Mouse (Mus musculus) MEL (cell line): ENCODE measurements at regions not wholly inside any gene's neighbourhood (a gene's known extent, or its start where the extent isn't known, plus 50 kb on each side); places are given as distances from the start of the nearest gene placed in this dataset.

ENCODE experiments used
- DNase-seq: peaks from one replicate; pipeline ENCODE4 v3.0.0; 2011; ENCODE audit warnings: low read depth, low spot score
- H3K27ac ChIP-seq: 2 replicates; pipeline ENCODE4 v1.5.1; 2012; ENCODE audit warnings: low read depth, mild to moderate bottlenecking, control low read depth, low read length, moderate library complexity; ENCODE audit not compliant: control insufficient read depth
- H3K27me3 ChIP-seq, 2 experiments: fragments of 150-350 bp in 1 of 2; sonication (generic) in 1 of 2; 2 replicates each; pipeline ENCODE4 v1.6.1; 2012; ENCODE audit warnings: low read length in 2 of 2, mild to moderate bottlenecking in 2 of 2, improper control_type of control experiment in 1 of 2, moderate library complexity in 1 of 2; ENCODE audit not compliant: insufficient read depth in 2 of 2, control insufficient read depth in 1 of 2
- H3K36me3 ChIP-seq, 2 experiments: 2 replicates each; pipeline ENCODE4 v1.6.1; 2012 to 2014; ENCODE audit warnings: low read length in 2 of 2, improper control_type of control experiment in 1 of 2, inconsistent platforms in 1 of 2, mild to moderate bottlenecking in 1 of 2; ENCODE audit not compliant: insufficient read depth in 2 of 2, control insufficient read depth in 1 of 2
- H3K4me1 ChIP-seq, 2 experiments: fragments of 150-350 bp in 1 of 2; sonication (generic) in 1 of 2; 2 replicates each; pipeline ENCODE4 v1.6.1; 2012; ENCODE audit warnings: low read length in 2 of 2, improper control_type of control experiment in 1 of 2, mild to moderate bottlenecking in 1 of 2; ENCODE audit not compliant: insufficient read depth in 2 of 2, control insufficient read depth in 1 of 2
- H3K4me3 ChIP-seq, 2 experiments: fragments of 150-350 bp in 1 of 2; sonication (generic) in 1 of 2; 2 replicates each; pipeline ENCODE4 v1.5.1; 2012; ENCODE audit warnings: low read depth in 2 of 2, low read length in 2 of 2, mild to moderate bottlenecking in 2 of 2, moderate library complexity in 2 of 2, control low read depth in 1 of 2, improper control_type of control experiment in 1 of 2; ENCODE audit not compliant: control insufficient read depth in 1 of 2, insufficient read depth in 1 of 2
- H3K79me2 ChIP-seq: 2 replicates; pipeline ENCODE4 v1.6.1; 2012; ENCODE audit warnings: mild to moderate bottlenecking, low read length, moderate library complexity; ENCODE audit not compliant: control insufficient read depth, poor library complexity, insufficient read depth
- H3K9ac ChIP-seq: 2 replicates; pipeline ENCODE4 v1.6.1; 2012; ENCODE audit warnings: low read depth, mild to moderate bottlenecking, control low read depth, low read length, moderate library complexity; ENCODE audit not compliant: control insufficient read depth, poor library complexity, severe bottlenecking
- H3K9me3 ChIP-seq: fragments of 150-350 bp; sonication (generic); replicated peaks from 2 replicates; pipeline ENCODE4 v1.6.1; 2012; ENCODE audit warnings: mild to moderate bottlenecking, low read length, improper control_type of control experiment, moderate library complexity; ENCODE audit not compliant: insufficient read depth
- CHD1 ChIP-seq: IDR thresholded peaks from 2 replicates; pipeline ENCODE4 v1.6.1; 2012; ENCODE audit warnings: low read depth, mild to moderate bottlenecking, inconsistent platforms, low read length, improper control_type of control experiment
- CHD2 ChIP-seq: IDR thresholded peaks from 2 replicates; pipeline ENCODE4 v1.6.1; 2011; ENCODE audit warnings: low read length, improper control_type of control experiment
- CTCF ChIP-seq, 3 experiments: IDR thresholded peaks in 2 of 3; conservative IDR thresholded peaks in 1 of 3; 2 replicates each; pipeline ENCODE4 v1.5.1; 2011 to 2012; ENCODE audit warnings: low read length in 3 of 3, low read depth in 2 of 3, mild to moderate bottlenecking in 2 of 3, improper control_type of control experiment in 1 of 3, inconsistent platforms in 1 of 3, mixed read lengths in 1 of 3, moderate library complexity in 1 of 3; ENCODE audit not compliant: control insufficient read depth in 1 of 3, insufficient read depth in 1 of 3, poor library complexity in 1 of 3, severe bottlenecking in 1 of 3
- E2F4 ChIP-seq: IDR thresholded peaks from 2 replicates; pipeline ENCODE4 v1.6.1; 2011; ENCODE audit warnings: low read depth, low read length, improper control_type of control experiment, borderline replicate concordance
- ELF1 ChIP-seq: IDR thresholded peaks from 2 replicates; pipeline ENCODE4 v1.6.1; 2014; ENCODE audit warnings: low read depth, mild to moderate bottlenecking, inconsistent platforms, low read length, improper control_type of control experiment, moderate library complexity
- ETS1 ChIP-seq: IDR thresholded peaks from 2 replicates; pipeline ENCODE4 v1.6.1; 2012; ENCODE audit warnings: low read depth, mild to moderate bottlenecking, inconsistent platforms, low read length, improper control_type of control experiment, moderate library complexity
- GATA1 ChIP-seq: IDR thresholded peaks from 2 replicates; pipeline ENCODE4 v1.6.1; 2011; ENCODE audit warnings: low read depth, low read length, improper control_type of control experiment
- HCFC1 ChIP-seq: IDR thresholded peaks from 2 replicates; pipeline ENCODE4 v1.6.1; 2012; ENCODE audit warnings: low read depth, mild to moderate bottlenecking, inconsistent platforms, low read length, improper control_type of control experiment, moderate library complexity
- KAT2A ChIP-seq: conservative IDR thresholded peaks from 2 replicates; pipeline ENCODE4 v1.6.1; 2012; ENCODE audit warnings: low read depth, low read length, improper control_type of control experiment, inconsistent platforms
- MAFK ChIP-seq: IDR thresholded peaks from 2 replicates; pipeline ENCODE4 v1.6.1; 2011; ENCODE audit warnings: low read depth, mild to moderate bottlenecking, low read length, improper control_type of control experiment, borderline replicate concordance
- MAX ChIP-seq: IDR thresholded peaks from 2 replicates; pipeline ENCODE4 v1.6.1; 2011; ENCODE audit warnings: low read length, improper control_type of control experiment
- MAZ ChIP-seq: IDR thresholded peaks from 2 replicates; pipeline ENCODE4 v1.6.1; 2012; ENCODE audit warnings: low read depth, mild to moderate bottlenecking, inconsistent platforms, low read length, improper control_type of control experiment
- MXI1 ChIP-seq: IDR thresholded peaks from 2 replicates; pipeline ENCODE4 v1.6.1; 2011; ENCODE audit warnings: mild to moderate bottlenecking, low read depth, low read length, improper control_type of control experiment
- MYB ChIP-seq: IDR thresholded peaks from 2 replicates; pipeline ENCODE4 v1.6.1; 2011; ENCODE audit warnings: mild to moderate bottlenecking, low read depth, low read length, improper control_type of control experiment
- MYC ChIP-seq: IDR thresholded peaks from 2 replicates; pipeline ENCODE4 v1.6.1; 2011; ENCODE audit warnings: low read depth, mild to moderate bottlenecking, low read length, improper control_type of control experiment, moderate library complexity
- NELFE ChIP-seq: IDR thresholded peaks from 2 replicates; pipeline ENCODE4 v1.6.1; 2011; ENCODE audit warnings: low read depth, low read length, improper control_type of control experiment
- POLR2A ChIP-seq, 2 experiments: IDR thresholded peaks; 2 replicates each; pipeline ENCODE4 v1.6.1; 2011 to 2012; ENCODE audit warnings: low read length in 2 of 2, mild to moderate bottlenecking in 2 of 2, control low read depth in 1 of 2, improper control_type of control experiment in 1 of 2, low read depth in 1 of 2, moderate library complexity in 1 of 2; ENCODE audit not compliant: control insufficient read depth in 1 of 2, insufficient read depth in 1 of 2, poor library complexity in 1 of 2
- POLR2AphosphoS5 ChIP-seq: IDR thresholded peaks from 2 replicates; pipeline ENCODE4 v1.6.1; 2012; ENCODE audit warnings: low read depth, borderline replicate concordance, mild to moderate bottlenecking, inconsistent platforms, low read length, moderate library complexity, mixed read lengths
- TBP ChIP-seq: IDR thresholded peaks from 2 replicates; pipeline ENCODE4 v1.8.0; 2011; ENCODE audit warnings: low read depth, low read length, improper control_type of control experiment
- USF1 ChIP-seq: IDR thresholded peaks from 2 replicates; pipeline ENCODE4 v1.6.1; 2014; ENCODE audit warnings: low read depth, mild to moderate bottlenecking, inconsistent platforms, low read length, improper control_type of control experiment, moderate library complexity
- USF2 ChIP-seq, 2 experiments: IDR thresholded peaks; 2 replicates each; pipeline ENCODE4 v1.6.1; 2011 to 2012; ENCODE audit warnings: improper control_type of control experiment in 2 of 2, low read length in 2 of 2, borderline replicate concordance in 1 of 2, inconsistent platforms in 1 of 2, low read depth in 1 of 2, mild to moderate bottlenecking in 1 of 2; ENCODE audit not compliant: insufficient read depth in 1 of 2
- ZKSCAN1 ChIP-seq: IDR thresholded peaks from 2 replicates; pipeline ENCODE4 v1.6.1; 2012; ENCODE audit warnings: low read depth, mild to moderate bottlenecking, inconsistent platforms, low read length, improper control_type of control experiment, moderate library complexity
- ZNF384 ChIP-seq: IDR thresholded peaks from 2 replicates; pipeline ENCODE4 v1.6.1; 2012; ENCODE audit warnings: low read depth, mild to moderate bottlenecking, inconsistent platforms, low read length, improper control_type of control experiment

GRCm38 (mm10) chr4:75744605-75745004 lies 466.5 kb upstream of the Dmac1 start:
- H3K79me2 ChIP-seq, result no peaks in the 10 kb centered on the region
- H3K4me3 ChIP-seq, result no peak overlapping the region
- H3K9ac ChIP-seq, result no peak overlapping the region
- H3K36me3 ChIP-seq, result no peaks in the 10 kb centered on the region
- DNase-seq, result no peak
- TF ChIP-seq ZKSCAN1 (no peak), E2F4 (no peak), GATA1 (no peak), ZNF384 (no peak), MAZ (no peak), POLR2AphosphoS5 (no peak), MXI1 (no peak), KAT2A (no peak), MAFK (no peak), CHD2 (no peak), USF2 (IDR thresholded peaks at IDR 0.05; ENCODE audit: borderline replicate concordance in 1 of 2, insufficient read depth in 1 of 2, low read depth in 1 of 2, low read length in 2 of 2) (no peak), HCFC1 (no peak), CTCF (IDR thresholded peaks at IDR 0.05 in 2 of 3, conservative IDR thresholded peaks at IDR 0.05 in 1 of 3; ENCODE audit: control insufficient read depth in 1 of 3, insufficient read depth in 1 of 3, low read depth in 2 of 3, low read length in 3 of 3, poor library complexity in 1 of 3, severe bottlenecking in 1 of 3) (no peak), ETS1 (no peak), ELF1 (no peak), CHD1 (no peak), NELFE (no peak), MYC (no peak)
- no peaks in the 10 kb centered on the region for H3K9me3 ChIP-seq
- H3K27me3 ChIP-seq, result no peaks in the 10 kb centered on the region
- H3K27ac ChIP-seq, result no peak overlapping the region
- H3K4me1 ChIP-seq, result no peaks in the 10 kb centered on the region

- no peak overlapping the region for H3K9ac ChIP-seq
- no peak overlapping the region for H3K4me3 ChIP-seq
- no peak for DNase-seq
- TF ChIP-seq USF1 (no peak), KAT2A (no peak), MAX (no peak), POLR2AphosphoS5 (no peak), NELFE (no peak), MYB (no peak), ETS1 (no peak), POLR2A (IDR thresholded peaks at IDR 0.05; ENCODE audit: control insufficient read depth in 1 of 2, insufficient read depth in 1 of 2, low read depth in 1 of 2, low read length in 2 of 2, poor library complexity in 1 of 2) (no peak), MAZ (no peak), TBP (no peak)
- TF ChIP-seq, all 39 proteins: peak for 0
- Histone ChIP-seq H3K27me3 (no peaks in the 10 kb centered on the region), H3K36me3 (no peaks in the 10 kb centered on the region), H3K9me3 (no peaks in the 10 kb centered on the region), H3K27ac (no peak overlapping the region), H3K79me2 (no peaks in the 10 kb centered on the region), H3K4me1 (no peaks in the 10 kb centered on the region)
These were observed 463.5 kb upstream of the Dmac1 start for GRCm38 (mm10) chr4:75741585-75741984.
